ENCODE assay signal across 18 mouse cellular contexts in genomic region chr7:109357877-109358276, GRCm38 (mm10).
DNase-seq lines count a peak whose midpoint lies in the region; ATAC-seq lines count a peak whose summit lies in the region.
"Had no signal": no experiment of that assay in that cellular context is flagged by ENCODE, and none has a peak within 500 bp of the region (broad histone marks: within the 10 kb centered on the region; RNA-seq: fewer than 3 reads in every experiment).

No protein-coding gene starts in this region.

- ATAC-seq in common myeloid progenitor, adult 5-6 weeks (replicated peaks; ENCODE audit: low read depth, poor library complexity, severe bottlenecking), result peak; percentile 67
- peak; percentile 65 for ATAC-seq in megakaryocyte, adult 5-6 weeks (ENCODE audit: poor library complexity, severe bottlenecking)
- ATAC-seq: forebrain, embryonic 14.5 days; hindbrain, postnatal 0 days; intestine, embryonic 15.5 days had no signal

- DNase-seq in spleen, postnatal 36 days (ENCODE audit: low spot score in 2 of 2), result peak; percentile 2 to 6
- DNase-seq in spleen, adult 18-20 months, result no peak
- no peak for DNase-seq in frontal cortex, postnatal 25 days (ENCODE audit: low spot score in 2 of 2)
- no peak for DNase-seq in layer of hippocampus, postnatal 14 days (ENCODE audit: low spot score in 2 of 2)
- DNase-seq in gastrocnemius, postnatal 25 days, result no peak
- DNase-seq: adrenal gland, adult 2 months; adrenal gland, postnatal 25 days; cerebellum, adult 2 months; cerebellum, postnatal 10 days; embryo, embryonic 11 days; gastrocnemius, postnatal 10 days; heart, postnatal 10 days; heart, postnatal 4 days had no signal

Comparison
In these comparisons a context has a peak if more than half of its experiments do, and no peak if none do; other contexts are left out.
1. DNase-seq: peak in spleen, postnatal 36 days (2 of 2); none in spleen, adult 18-20 months (0 of 2), frontal cortex, postnatal 25 days (0 of 2), layer of hippocampus, postnatal 14 days (0 of 2) and gastrocnemius, postnatal 25 days (single experiment).